Mouse (Mus musculus): ENCODE results near the gene Map3k21. TPM values are rescaled to one million over a fixed set of nuclear protein-coding genes. Genes with fewer than 3 reads are reported as not detected.

Map3k21 gene
- polyA plus RNA-seq, 1 experiment from 2014 or later, result 0.03 TPM

DNA sequence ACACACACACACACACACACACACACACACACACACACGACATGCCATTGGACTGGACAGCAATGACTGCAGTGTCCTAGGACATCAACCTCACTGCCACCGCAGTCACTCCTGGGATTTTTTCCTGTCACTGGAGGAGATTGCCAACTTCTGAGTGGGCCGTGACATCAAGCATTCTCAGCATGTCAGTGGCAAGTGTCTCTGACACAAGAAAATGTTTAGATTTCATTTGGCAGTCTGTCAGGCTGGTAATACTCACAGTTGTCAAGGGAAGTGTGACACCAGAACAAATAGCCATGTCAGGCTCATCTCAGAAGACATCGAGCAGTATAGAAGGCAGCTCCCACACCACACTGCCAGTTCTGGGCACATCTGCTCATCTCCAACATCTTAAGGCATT, 29.8 kb upstream of the Map3k21 start:
- no peaks in the 10 kb centered on the region for H3K36me3 ChIP-seq (ENCODE audit: control insufficient read depth, insufficient read depth, low read length)
- no peaks in the 10 kb centered on the region for H3K4me1 ChIP-seq (ENCODE audit: control insufficient read depth, insufficient read depth, low read length)
- 84% methylated on average over 4 of the region's 4 CpGs for WGBS
- H3K9me3 ChIP-seq (ENCODE audit: control insufficient read depth, low read length), result no peaks in the 10 kb centered on the region
- no peak overlapping the region for H3K9ac ChIP-seq (ENCODE audit: low read length)
- H3K4me2 ChIP-seq, result no peak overlapping the region
- no peak for ATAC-seq (ENCODE audit: low FRiP score)
- DNase-seq (ENCODE audit: low spot score, missing footprints), result peak; percentile 31
- no peaks in the 10 kb centered on the region for H3K27me3 ChIP-seq (ENCODE audit: control insufficient read depth, insufficient read depth, low read length)
- H3K4me3 ChIP-seq (ENCODE audit: low read depth, low read length), result no peak overlapping the region
- no peak overlapping the region for H3K27ac ChIP-seq (ENCODE audit: low read depth, low read length)

DNA sequence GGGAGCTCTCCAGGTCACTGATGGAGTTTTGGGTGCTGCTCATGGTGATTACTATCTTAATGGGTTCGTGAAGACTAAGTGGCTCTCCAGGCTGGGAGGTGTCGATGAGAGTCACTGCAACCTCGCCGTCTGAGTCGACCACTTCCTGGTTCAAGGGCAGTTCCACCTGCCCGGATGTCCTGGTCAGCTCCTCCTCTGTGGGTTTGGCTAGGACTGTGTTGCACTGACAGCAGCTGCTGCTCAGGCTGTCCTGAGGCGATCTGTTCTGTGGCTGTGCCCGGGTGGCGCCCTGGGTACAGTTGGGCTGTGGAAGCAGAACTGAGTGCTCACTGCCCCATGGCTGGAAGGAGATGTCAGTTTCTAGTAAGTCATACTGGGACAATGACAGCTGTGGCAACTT, 22.7 kb upstream of the Map3k21 start:
- H3K27ac ChIP-seq (ENCODE audit: low read depth, low read length), result no peak overlapping the region
- DNase-seq (ENCODE audit: low spot score, missing footprints) (no peak), ATAC-seq (ENCODE audit: low FRiP score) (no peak)
- WGBS, result 91% methylated on average over 9 of the region's 9 CpGs
- no peaks in the 10 kb centered on the region for H3K4me1 ChIP-seq (ENCODE audit: control insufficient read depth, insufficient read depth, low read length)
- H3K4me2 ChIP-seq, result no peak overlapping the region
- no peaks in the 10 kb centered on the region for H3K36me3 ChIP-seq (ENCODE audit: control insufficient read depth, insufficient read depth, low read length)
- no peak overlapping the region for H3K9ac ChIP-seq (ENCODE audit: low read length)
- H3K4me3 ChIP-seq (ENCODE audit: low read depth, low read length), result no peak overlapping the region
- H3K9me3 ChIP-seq (ENCODE audit: control insufficient read depth, low read length), result no peaks in the 10 kb centered on the region
- no peaks in the 10 kb centered on the region for H3K27me3 ChIP-seq (ENCODE audit: control insufficient read depth, insufficient read depth, low read length)

DNA sequence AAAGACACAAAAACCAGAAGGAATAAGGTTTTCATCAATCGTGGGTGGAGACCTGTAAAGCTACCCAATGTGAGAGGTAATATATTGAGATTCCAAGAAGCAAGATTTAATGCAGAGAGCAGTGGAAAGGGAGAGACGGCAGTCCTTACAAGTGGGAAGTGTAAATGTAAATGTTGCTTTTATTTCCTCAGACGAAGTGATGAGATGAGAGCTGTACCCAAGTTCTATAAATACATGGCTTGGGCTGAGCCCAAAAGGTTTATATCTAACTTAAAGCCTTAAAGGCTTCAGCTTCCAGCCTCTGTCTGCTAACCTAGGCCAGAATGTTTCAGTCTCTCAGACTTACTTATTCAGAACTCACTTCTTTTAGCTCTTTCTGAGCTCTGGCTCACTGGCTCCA, 20.3 kb upstream of the Map3k21 start:
- no peaks in the 10 kb centered on the region for H3K36me3 ChIP-seq (ENCODE audit: control insufficient read depth, insufficient read depth, low read length)

DNA sequence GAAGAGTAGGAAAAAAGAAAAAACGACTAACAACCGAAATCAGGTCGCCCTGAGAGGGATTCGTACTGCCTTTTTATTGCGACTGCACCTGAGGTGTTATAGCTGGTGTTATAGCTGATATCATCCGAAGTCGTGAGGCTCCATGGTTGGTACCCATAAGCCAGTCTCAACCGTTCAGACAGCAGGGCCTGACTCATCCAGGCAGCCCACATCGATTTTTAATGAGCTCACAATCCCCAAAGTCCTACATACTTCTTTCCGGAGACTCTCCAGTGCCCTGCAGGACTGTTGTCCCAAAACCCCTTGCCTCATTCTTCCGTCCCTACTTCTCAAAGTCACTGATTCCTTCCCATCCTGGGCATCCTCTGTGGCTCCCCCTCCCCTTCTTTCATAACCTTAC, 12.9 kb upstream of the Map3k21 start:
- WGBS, result 65% methylated on average over 11 of the region's 11 CpGs
- no peak overlapping the region; the same call in 1 of the 2 replicates for H3K4me3 ChIP-seq (ENCODE audit: low read depth, low read length)
- DNase-seq (ENCODE audit: low spot score, missing footprints) (peak; percentile 79), ATAC-seq (ENCODE audit: low FRiP score) (no peak)
- H3K9me3 ChIP-seq (ENCODE audit: control insufficient read depth, low read length), result no peaks in the 10 kb centered on the region
- no peak overlapping the region for H3K9ac ChIP-seq (ENCODE audit: low read length)
- no peak overlapping the region for H3K4me2 ChIP-seq
- H3K36me3 ChIP-seq (ENCODE audit: control insufficient read depth, insufficient read depth, low read length), result no peaks in the 10 kb centered on the region
- H3K27ac ChIP-seq (ENCODE audit: low read depth, low read length), result no peak overlapping the region
- peaks cover 12% of the 10 kb centered on the region for H3K27me3 ChIP-seq (ENCODE audit: control insufficient read depth, insufficient read depth, low read length)
- no peaks in the 10 kb centered on the region for H3K4me1 ChIP-seq (ENCODE audit: control insufficient read depth, insufficient read depth, low read length)

More for the DNA sequence above, 20.3 kb upstream of the Map3k21 start:
- Histone ChIP-seq H3K27ac (ENCODE audit: low read depth, low read length) (no peak overlapping the region), H3K4me2 (no peak overlapping the region), H3K4me1 (ENCODE audit: control insufficient read depth, insufficient read depth, low read length) (no peaks in the 10 kb centered on the region), H3K4me3 (ENCODE audit: low read depth, low read length) (no peak overlapping the region), H3K9ac (ENCODE audit: low read length) (no peak overlapping the region), H3K9me3 (ENCODE audit: control insufficient read depth, low read length) (no peaks in the 10 kb centered on the region), H3K27me3 (ENCODE audit: control insufficient read depth, insufficient read depth, low read length) (no peaks in the 10 kb centered on the region)
- DNase-seq (ENCODE audit: low spot score, missing footprints) (no peak), ATAC-seq (ENCODE audit: low FRiP score) (no peak)
- WGBS, result 89% methylated on average over 3 of the region's 3 CpGs

DNA sequence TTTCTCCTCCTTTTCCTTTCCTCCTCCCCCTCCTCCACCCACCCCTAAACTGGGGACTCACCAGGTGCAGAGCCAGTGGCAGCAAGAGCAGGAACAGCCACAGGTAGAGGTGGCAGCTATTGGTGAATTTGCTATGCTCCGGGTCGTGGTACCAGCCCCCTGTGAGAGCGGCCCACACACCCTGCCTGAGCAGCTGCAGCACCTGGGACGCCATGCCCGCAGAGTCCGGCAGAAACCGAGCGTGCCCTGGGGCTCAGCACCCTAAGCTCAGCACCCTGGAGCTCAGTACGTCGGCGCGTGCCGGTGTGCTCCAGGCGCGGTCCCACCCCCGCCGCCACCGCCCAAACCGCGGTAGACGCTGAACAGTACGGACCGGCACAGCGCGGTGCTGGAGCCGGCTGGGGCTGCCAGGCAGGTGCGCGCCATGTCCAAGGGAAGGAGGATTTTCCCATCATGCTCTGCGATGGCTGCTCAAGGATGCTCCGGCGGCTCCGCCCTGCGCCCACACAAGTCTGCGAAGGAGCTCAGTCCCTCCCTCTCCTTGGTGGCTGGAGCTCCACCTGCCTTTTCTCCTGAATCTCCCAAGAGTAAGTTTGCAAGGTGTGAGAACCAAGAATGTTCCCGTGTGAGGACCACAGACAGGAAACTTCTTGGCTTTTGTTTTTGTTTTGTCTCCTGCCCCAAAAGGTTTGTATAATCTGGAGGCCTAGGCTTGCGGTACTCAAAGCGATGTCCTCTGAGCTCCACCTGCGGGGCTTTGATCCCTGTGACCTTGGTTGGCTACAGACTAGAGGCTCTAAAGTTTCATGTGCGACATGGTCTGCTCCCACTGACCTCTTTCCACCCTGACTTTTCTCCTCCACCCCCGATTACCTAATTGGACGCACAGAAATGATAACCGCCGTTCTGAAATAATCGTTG, 12.1 kb upstream of the Map3k21 start, which contains the start of gene Pcnx2:
Pcnx2 (minus strand) TSS at position 450 of the 921 bp plus-strand sequence.
- peak within 1 kb of the TSS; percentile 52 for H3K4me2 ChIP-seq
- no peak within 1 kb of the TSS for H3K27ac ChIP-seq (ENCODE audit: low read depth, low read length)
- H3K27me3 ChIP-seq (ENCODE audit: control insufficient read depth, insufficient read depth, low read length), result peaks cover 12% of the 10 kb centered on the region
- peak within 1 kb of the TSS; percentile 37 for H3K4me3 ChIP-seq (ENCODE audit: low read depth, low read length)
- H3K9me3 ChIP-seq (ENCODE audit: control insufficient read depth, low read length), result no peaks in the 10 kb centered on the region
- no peaks in the 10 kb centered on the region for H3K36me3 ChIP-seq (ENCODE audit: control insufficient read depth, insufficient read depth, low read length)
- no peaks in the 10 kb centered on the region for H3K4me1 ChIP-seq (ENCODE audit: control insufficient read depth, insufficient read depth, low read length)
- 4% methylated on average over 44 of the region's 44 CpGs for WGBS
- DNase-seq (ENCODE audit: low spot score, missing footprints) (peak; percentile 91), ATAC-seq (ENCODE audit: low FRiP score) (peak; percentile 65; the same call in 1 of the 2 replicates)
- H3K9ac ChIP-seq (ENCODE audit: low read length), result peak within 1 kb of the TSS; percentile 51; the same call in 1 of the 2 replicates

DNA sequence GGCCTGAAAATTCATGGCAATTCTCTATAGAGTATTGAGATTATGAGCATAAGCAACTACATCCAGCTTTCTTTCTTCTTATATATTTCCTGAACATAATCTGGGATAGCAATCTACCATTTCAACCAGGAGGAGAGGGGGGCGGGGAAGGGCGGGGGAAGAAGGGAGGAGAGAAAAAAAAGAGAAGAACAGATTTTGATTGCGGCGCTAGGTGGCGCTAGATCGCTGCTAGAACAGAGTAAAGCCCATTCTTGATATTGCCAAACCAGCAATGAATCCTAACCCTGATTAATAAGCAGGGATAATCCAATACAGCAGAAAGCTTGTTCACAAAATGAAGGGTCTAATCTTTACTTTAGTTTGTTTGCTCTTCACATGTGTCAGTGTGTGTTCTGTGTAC, 11.4 kb upstream of the Map3k21 start:
- H3K27ac ChIP-seq (ENCODE audit: low read depth, low read length), result no peak overlapping the region
- H3K9me3 ChIP-seq (ENCODE audit: control insufficient read depth, low read length), result no peaks in the 10 kb centered on the region
- no peak overlapping the region for H3K4me3 ChIP-seq (ENCODE audit: low read depth, low read length)
- DNase-seq (ENCODE audit: low spot score, missing footprints) (peak; percentile 97), ATAC-seq (ENCODE audit: low FRiP score) (no peak)
- H3K4me2 ChIP-seq, result no peak overlapping the region
- H3K9ac ChIP-seq (ENCODE audit: low read length), result no peak overlapping the region
- H3K36me3 ChIP-seq (ENCODE audit: control insufficient read depth, insufficient read depth, low read length), result no peaks in the 10 kb centered on the region
- peaks cover 12% of the 10 kb centered on the region for H3K27me3 ChIP-seq (ENCODE audit: control insufficient read depth, insufficient read depth, low read length)
- H3K4me1 ChIP-seq (ENCODE audit: control insufficient read depth, insufficient read depth, low read length), result no peaks in the 10 kb centered on the region
- 2% methylated on average over 6 of the region's 6 CpGs for whole genome bisulfite sequencing

DNA sequence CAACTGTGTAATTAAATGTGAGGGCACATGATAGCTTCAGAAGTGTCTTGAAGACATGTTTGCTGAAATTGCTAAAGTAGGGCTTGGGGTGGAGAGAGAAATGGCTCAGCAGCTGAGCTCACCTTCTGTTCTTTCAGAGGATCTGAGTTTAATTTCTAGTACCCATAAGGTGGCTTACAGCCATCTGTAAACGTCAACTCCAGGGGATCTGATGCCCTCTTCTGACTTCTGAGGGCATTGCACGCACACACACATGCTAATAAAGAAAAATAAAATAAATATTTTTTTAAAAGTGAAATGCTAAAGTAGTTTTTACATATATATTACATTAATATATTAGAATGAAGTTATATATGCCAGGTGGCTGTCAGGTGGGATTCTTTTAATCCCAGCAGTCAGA, 9.1 kb upstream of the Map3k21 start:
- no peaks in the 10 kb centered on the region for H3K36me3 ChIP-seq (ENCODE audit: control insufficient read depth, insufficient read depth, low read length)
- peaks cover 12% of the 10 kb centered on the region for H3K27me3 ChIP-seq (ENCODE audit: control insufficient read depth, insufficient read depth, low read length)
- no peak overlapping the region for H3K27ac ChIP-seq (ENCODE audit: low read depth, low read length)
- H3K9ac ChIP-seq (ENCODE audit: low read length), result no peak overlapping the region
- no peaks in the 10 kb centered on the region for H3K9me3 ChIP-seq (ENCODE audit: control insufficient read depth, low read length)
- DNase-seq (ENCODE audit: low spot score, missing footprints), result peak; percentile 59
- WGBS, result 18% methylated on average over 2 of the region's 2 CpGs
- ATAC-seq (ENCODE audit: low FRiP score), result no peak
- H3K4me2 ChIP-seq, result no peak overlapping the region
- no peaks in the 10 kb centered on the region for H3K4me1 ChIP-seq (ENCODE audit: control insufficient read depth, insufficient read depth, low read length)
- no peak overlapping the region for H3K4me3 ChIP-seq (ENCODE audit: low read depth, low read length)

DNA sequence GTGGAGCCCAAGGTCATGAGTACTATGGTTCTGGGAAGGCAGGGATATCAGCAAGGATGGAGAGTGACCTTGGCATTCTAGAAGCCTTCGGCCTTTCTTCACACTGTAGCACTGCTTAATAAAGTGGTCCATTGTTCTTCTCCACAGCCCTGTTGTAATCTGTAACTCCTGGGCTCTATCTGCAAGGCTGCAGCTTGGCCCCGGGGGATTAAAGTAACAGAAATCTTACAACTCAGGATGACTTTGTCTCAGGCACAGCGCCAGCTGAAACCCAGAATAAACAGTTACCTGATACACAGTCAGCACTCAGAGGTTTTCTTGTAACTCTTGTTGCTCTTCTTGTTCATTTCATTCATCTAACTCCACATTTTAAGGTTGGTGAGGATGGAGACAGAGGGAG, 7.7 kb upstream of the Map3k21 start:
- DNase-seq (ENCODE audit: low spot score, missing footprints), result peak; percentile 53
- ATAC-seq (ENCODE audit: low FRiP score), result no peak
- Histone ChIP-seq H3K9ac (ENCODE audit: low read length) (no peak overlapping the region), H3K4me3 (ENCODE audit: low read depth, low read length) (no peak overlapping the region), H3K9me3 (ENCODE audit: control insufficient read depth, low read length) (no peaks in the 10 kb centered on the region), H3K36me3 (ENCODE audit: control insufficient read depth, insufficient read depth, low read length) (no peaks in the 10 kb centered on the region), H3K4me2 (no peak overlapping the region), H3K27me3 (ENCODE audit: control insufficient read depth, insufficient read depth, low read length) (peaks cover 13% of the 10 kb centered on the region), H3K27ac (ENCODE audit: low read depth, low read length) (no peak overlapping the region), H3K4me1 (ENCODE audit: control insufficient read depth, insufficient read depth, low read length) (no peaks in the 10 kb centered on the region)
- WGBS, result 56% methylated on average over 3 of the region's 3 CpGs

DNA sequence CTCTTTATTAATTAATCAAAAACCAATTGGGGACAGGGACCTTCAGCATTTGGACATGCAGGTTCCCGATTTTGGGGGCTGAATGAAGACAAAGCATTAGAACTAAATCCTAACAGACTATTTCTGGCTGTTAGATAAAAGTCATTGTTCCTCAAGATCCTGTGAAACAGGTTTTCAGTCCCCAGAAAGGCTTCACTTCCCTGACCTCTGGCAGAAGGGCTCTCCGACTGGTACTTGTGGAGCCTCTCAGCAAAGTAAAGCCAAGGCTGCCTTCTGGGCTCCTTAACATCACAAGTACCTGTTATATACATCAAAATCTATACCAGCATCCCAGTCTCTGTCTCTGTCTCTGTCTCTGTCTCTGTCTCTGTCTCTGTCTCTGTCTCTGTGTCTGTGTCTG, 4.9 kb upstream of the Map3k21 start:
- H3K4me3 ChIP-seq (ENCODE audit: low read depth, low read length), result no peak overlapping the region
- ATAC-seq (ENCODE audit: low FRiP score), result no peak

More for the DNA sequence above, 4.9 kb upstream of the Map3k21 start:
- H3K4me1 ChIP-seq (ENCODE audit: control insufficient read depth, insufficient read depth, low read length), result peaks cover 1% of the 10 kb centered on the region; the same call in 1 of the 2 replicates
- DNase-seq (ENCODE audit: low spot score, missing footprints), result peak; percentile 49
- H3K9me3 ChIP-seq (ENCODE audit: control insufficient read depth, low read length), result no peaks in the 10 kb centered on the region
- WGBS, result 70% methylated on average over 2 of the region's 2 CpGs
- H3K4me2 ChIP-seq, result no peak overlapping the region
- H3K27ac ChIP-seq (ENCODE audit: low read depth, low read length), result no peak overlapping the region
- H3K27me3 ChIP-seq (ENCODE audit: control insufficient read depth, insufficient read depth, low read length), result peaks cover 25% of the 10 kb centered on the region
- no peak overlapping the region for H3K9ac ChIP-seq (ENCODE audit: low read length)
- no peaks in the 10 kb centered on the region for H3K36me3 ChIP-seq (ENCODE audit: control insufficient read depth, insufficient read depth, low read length)
